Mouse (Mus musculus) midbrain, embryonic 15.5 days (tissue): ENCODE measurements around the gene Tedc2. TPM values are rescaled to one million over a fixed set of nuclear protein-coding genes. Genes with fewer than 3 reads are reported as not detected.

Source experiments
- ATAC-seq: fragments of 200-750 bp; cut with Nextera tagmentation; replicated peaks from 2 replicates; pipeline ENCODE4 v1.8.0; 2017; ENCODE audit warnings: moderate TSS enrichment
- H3K27ac ChIP-seq: fragments of 300-500 bp; sonication (generic); 2 replicates; pipeline ENCODE4 v1.5.1; 2015; ENCODE audit warnings: mild to moderate bottlenecking, inconsistent platforms
- H3K27me3 ChIP-seq: fragments of 300-500 bp; sonication (generic); replicated peaks from 2 replicates; pipeline ENCODE4 v1.6.1; 2015; ENCODE audit warnings: inconsistent platforms
- H3K36me3 ChIP-seq: fragments of 300-500 bp; sonication (generic); replicated peaks from 2 replicates; pipeline ENCODE4 v1.6.1; 2015; ENCODE audit warnings: inconsistent platforms
- H3K4me1 ChIP-seq: fragments of 300-500 bp; sonication (generic); 2 replicates; pipeline ENCODE4 v1.6.1; 2015; ENCODE audit warnings: inconsistent platforms
- H3K4me2 ChIP-seq: fragments of 300-500 bp; sonication (generic); 2 replicates; pipeline ENCODE4 v1.6.1; 2015; ENCODE audit warnings: inconsistent platforms, mild to moderate bottlenecking, moderate library complexity
- H3K4me3 ChIP-seq: fragments of 300-500 bp; sonication (generic); 2 replicates; pipeline ENCODE4 v1.5.1; 2015; ENCODE audit warnings: mild to moderate bottlenecking, inconsistent platforms
- H3K9ac ChIP-seq: fragments of 300-500 bp; sonication (generic); 2 replicates; pipeline ENCODE4 v1.6.1; 2015; ENCODE audit warnings: mild to moderate bottlenecking, inconsistent platforms
- H3K9me3 ChIP-seq: fragments of 300-500 bp; sonication (generic); 2 replicates; pipeline ENCODE4 v1.6.1; 2016; ENCODE audit warnings: inconsistent platforms
- WGBS: fragments of 180-500 bp; shearing (Covaris S2); methylation state at CpG from one replicate; pipeline ENCODE4 v1.1.7; 2015; ENCODE audit warnings: mixed read lengths; 5-methylcytosine and 5-hydroxymethylcytosine counted together
- microRNA-seq: library from miRNA; unstranded; fragments of <30 nt; microRNA quantifications from one replicate; pipeline ENCODE4, GENCODE M21; 2016
- polyA plus RNA-seq: library from polyadenylated mRNA; unstranded; fragments of >200 nt; fragmentation: Nextera tagmentation; extraction: Ambion mirVana; gene quantifications from 2 replicates; pipeline ENCODE4 v1.2.1, GENCODE M21; 2015

Tedc2 gene
- polyA plus RNA-seq, 1 experiment from 2014 or later, result 12.5 TPM

- H3K4me3 ChIP-seq, result no peak overlapping the region
- 89% methylated on average over 4 of the region's 4 CpGs for WGBS
- ATAC-seq, result no peak
- H3K4me2 ChIP-seq, result no peak overlapping the region
- no peaks in the 10 kb centered on the region for H3K9me3 ChIP-seq
- H3K27me3 ChIP-seq, result no peaks in the 10 kb centered on the region
- no peak overlapping the region for H3K27ac ChIP-seq
- peaks cover under 1% of the 10 kb centered on the region; the same call in 1 of the 2 replicates for H3K36me3 ChIP-seq
- peaks cover 24% of the 10 kb centered on the region for H3K4me1 ChIP-seq
- no peak overlapping the region for H3K9ac ChIP-seq
These were observed 48.9 kb downstream of the Tedc2 start for GRCm38 (mm10) chr17:24171738-24172137.

- Histone ChIP-seq H3K4me1 (peaks cover 29% of the 10 kb centered on the region), H3K27ac (no peak overlapping the region), H3K9me3 (no peaks in the 10 kb centered on the region), H3K36me3 (peaks cover 4% of the 10 kb centered on the region; the same call in 1 of the 2 replicates), H3K27me3 (no peaks in the 10 kb centered on the region), H3K9ac (no peak overlapping the region), H3K4me3 (no peak overlapping the region), H3K4me2 (no peak overlapping the region)
- no peak for ATAC-seq
- WGBS, result 79% methylated on average over 5 of the region's 5 CpGs
These were observed 49.9 kb downstream of the Tedc2 start for GRCm38 (mm10) chr17:24170729-24171128.

GRCm38 (mm10) chr17:24170125-24170524 lies 50.5 kb downstream of the Tedc2 start:
- ATAC-seq, result no peak
- peak overlapping the region; percentile 94 for H3K9ac ChIP-seq
- WGBS, result 67% methylated on average over 3 of the region's 3 CpGs
- H3K27ac ChIP-seq, result peak overlapping the region; percentile 100
- peaks cover 33% of the 10 kb centered on the region for H3K4me1 ChIP-seq
- no peaks in the 10 kb centered on the region for H3K27me3 ChIP-seq
- peaks cover 4% of the 10 kb centered on the region; the same call in 1 of the 2 replicates for H3K36me3 ChIP-seq
- H3K4me2 ChIP-seq, result peak overlapping the region; percentile 70
- H3K9me3 ChIP-seq, result no peaks in the 10 kb centered on the region
- H3K4me3 ChIP-seq, result peak overlapping the region; percentile 97

GRCm38 (mm10) chr17:24169317-24170065 lies 51.2 kb downstream of the Tedc2 start, which contains the start of gene Atp6v0c:
Atp6v0c (minus strand) TSS chr17:24169702.
- no peaks in the 10 kb centered on the region for H3K27me3 ChIP-seq
- peak within 1 kb of the TSS; percentile 97 for H3K4me3 ChIP-seq
- H3K4me2 ChIP-seq, result peak within 1 kb of the TSS; percentile 70
- peaks cover 33% of the 10 kb centered on the region for H3K4me1 ChIP-seq
- peaks cover 4% of the 10 kb centered on the region; the same call in 1 of the 2 replicates for H3K36me3 ChIP-seq
- peak within 1 kb of the TSS; percentile 94 for H3K9ac ChIP-seq
- ATAC-seq, result peak; percentile 90
- WGBS, result under 1% methylated on average over 58 of the region's 58 CpGs
- no peaks in the 10 kb centered on the region for H3K9me3 ChIP-seq
- H3K27ac ChIP-seq, result peak within 1 kb of the TSS; percentile 100

- no peaks in the 10 kb centered on the region for H3K9me3 ChIP-seq
- peak overlapping the region; percentile 94 for H3K9ac ChIP-seq
- H3K4me3 ChIP-seq, result peak overlapping the region; percentile 97
- no peaks in the 10 kb centered on the region for H3K27me3 ChIP-seq
- peaks cover 4% of the 10 kb centered on the region; the same call in 1 of the 2 replicates for H3K36me3 ChIP-seq
- peak overlapping the region; percentile 70 for H3K4me2 ChIP-seq
- peak overlapping the region; percentile 100 for H3K27ac ChIP-seq
- peaks cover 33% of the 10 kb centered on the region for H3K4me1 ChIP-seq
- WGBS, result under 1% methylated on average over 40 of the region's 41 CpGs
- peak; percentile 75 for ATAC-seq
These were observed 51.9 kb downstream of the Tedc2 start for GRCm38 (mm10) chr17:24168590-24169277.

GRCm38 (mm10) chr17:24167891-24168505 lies 52.7 kb downstream of the Tedc2 start:
- no peaks in the 10 kb centered on the region for H3K9me3 ChIP-seq

GRCm38 (mm10) chr17:24167120-24167519 lies 53.5 kb downstream of the Tedc2 start:
- Histone ChIP-seq H3K4me3 (peak overlapping the region; percentile 97; the same call in 1 of the 2 replicates), H3K4me2 (peak overlapping the region; percentile 70), H3K27me3 (no peaks in the 10 kb centered on the region), H3K4me1 (peaks cover 45% of the 10 kb centered on the region), H3K36me3 (peaks cover 4% of the 10 kb centered on the region; the same call in 1 of the 2 replicates), H3K27ac (no peak overlapping the region), H3K9ac (no peak overlapping the region), H3K9me3 (no peaks in the 10 kb centered on the region)
- WGBS, result 90% methylated on average over 6 of the region's 6 CpGs
- ATAC-seq, result no peak

More at GRCm38 (mm10) chr17:24167891-24168505, 52.7 kb downstream of the Tedc2 start:
- H3K4me1 ChIP-seq, result peaks cover 37% of the 10 kb centered on the region
- peak overlapping the region; percentile 70 for H3K4me2 ChIP-seq
- H3K4me3 ChIP-seq, result peak overlapping the region; percentile 97
- peak overlapping the region; percentile 94 for H3K9ac ChIP-seq
- peak overlapping the region; percentile 100 for H3K27ac ChIP-seq
- no peaks in the 10 kb centered on the region for H3K27me3 ChIP-seq
- H3K36me3 ChIP-seq, result peaks cover 4% of the 10 kb centered on the region; the same call in 1 of the 2 replicates
- ATAC-seq, result no peak
- 56% methylated on average over 7 of the region's 7 CpGs for WGBS

Small RNA genes within 50 kb of the gene (microRNA-seq; reads per million reads assigned to microRNA genes)
- gene Mir5134 (0.74 reads per million), gene Mir6965 (not detected)

Other genes with a start within 250 kb of the Tedc2 start
- gene Prss30, start 240.3 kb downstream of the Tedc2 start, polyA plus RNA-seq, result not detected in 2 replicates
- not detected in 2 replicates for gene Prss22, start 222.8 kb downstream of the Tedc2 start, polyA plus RNA-seq
- gene Prss27, start 182.7 kb downstream of the Tedc2 start, polyA plus RNA-seq, result 0.36 and 0.44 TPM in 2 replicates
- 73.4 and 77.9 TPM in 2 replicates for gene Kctd5, start 147.4 kb downstream of the Tedc2 start, polyA plus RNA-seq
- gene Pdpk1, start 69.9 kb downstream of the Tedc2 start, polyA plus RNA-seq, result 69.8 and 75.5 TPM in 2 replicates
- gene Amdhd2, start 57.1 kb downstream of the Tedc2 start, polyA plus RNA-seq, result 32.1 and 39.6 TPM in 2 replicates
- gene Atp6v0c, start 51.1 kb downstream of the Tedc2 start, polyA plus RNA-seq, result 1,357 and 1,392 TPM in 2 replicates
- 28.7 and 30.7 TPM in 2 replicates for gene Tbc1d24, start 15.3 kb downstream of the Tedc2 start, polyA plus RNA-seq
- gene Ntn3, start 11.3 kb downstream of the Tedc2 start, polyA plus RNA-seq, result 5.1 and 5.4 TPM in 2 replicates
- 13.9 and 15.1 TPM in 2 replicates for gene Ccnf, start 30.6 kb upstream of the Tedc2 start, polyA plus RNA-seq
- gene Abca17, start 130.2 kb upstream of the Tedc2 start, polyA plus RNA-seq, result 0.41 and 0.65 TPM in 2 replicates
- gene Abca3, start 131.1 kb upstream of the Tedc2 start, polyA plus RNA-seq, result 32.4 and 34.6 TPM in 2 replicates
- gene Rnps1, start 193.7 kb upstream of the Tedc2 start, polyA plus RNA-seq, result 364 and 368 TPM in 2 replicates
- 35.4 and 36.4 TPM in 2 replicates for gene Eci1, start 205.8 kb upstream of the Tedc2 start, polyA plus RNA-seq
- gene Dnase1l2, start 222.3 kb upstream of the Tedc2 start, polyA plus RNA-seq, result 7.3 and 9.6 TPM in 2 replicates
- 53.1 and 55.6 TPM in 2 replicates for gene E4f1, start 249.5 kb upstream of the Tedc2 start, polyA plus RNA-seq
- 63.7 and 67.1 TPM in 2 replicates for gene Pgp, start 249.5 kb upstream of the Tedc2 start, polyA plus RNA-seq